Comparison of ENCODE assay signal across 14 mouse cellular contexts in genomic region chr7:141195754-141196153, GRCm38 (mm10). TPM values are rescaled to one million over a fixed set of nuclear protein-coding genes. Genes with fewer than 3 reads are reported as not detected.
DNase-seq lines count a peak whose midpoint lies in the region; ATAC-seq lines count a peak whose summit lies in the region.
"Had no signal": no experiment of that assay in that cellular context is flagged by ENCODE, and none has a peak within 500 bp of the region (broad histone marks: within the 10 kb centered on the region; RNA-seq: fewer than 3 reads in every experiment).

No protein-coding gene starts in this region.

- H3K27ac ChIP-seq in lung, embryonic 15.5 days, result no peak overlapping the region
- peak overlapping the region; percentile 94 for H3K27ac ChIP-seq in liver, embryonic 13.5 days
- no peak overlapping the region for H3K27ac ChIP-seq in neural tube, embryonic 15.5 days (replicated peaks)
- H3K27ac ChIP-seq: heart, embryonic 13.5 days had no signal

- no peaks in the 10 kb centered on the region for H3K9me3 ChIP-seq in lung, embryonic 15.5 days
- H3K9me3 ChIP-seq in liver, embryonic 13.5 days (replicated peaks), result no peaks in the 10 kb centered on the region
- no peaks in the 10 kb centered on the region for H3K9me3 ChIP-seq in neural tube, embryonic 15.5 days (replicated peaks)
- H3K9me3 ChIP-seq: heart, embryonic 13.5 days had no signal

- peak overlapping the region; percentile 92; the same call in 1 of the 2 replicates for H3K4me3 ChIP-seq in lung, embryonic 15.5 days
- no peak overlapping the region; the same call in 1 of the 2 replicates for H3K4me3 ChIP-seq in liver, embryonic 13.5 days (replicated peaks)
- no peak overlapping the region for H3K4me3 ChIP-seq in neural tube, embryonic 15.5 days (replicated peaks)

- peaks cover 16% of the 10 kb centered on the region for H3K36me3 ChIP-seq in lung, embryonic 15.5 days
- H3K36me3 ChIP-seq in liver, embryonic 13.5 days, result peaks cover 18% of the 10 kb centered on the region
- H3K36me3 ChIP-seq in neural tube, embryonic 15.5 days, result peaks cover 15% of the 10 kb centered on the region; the same call in 1 of the 2 replicates

- H3K27me3 ChIP-seq in lung, embryonic 15.5 days, result peaks cover 13% of the 10 kb centered on the region; the same call in 1 of the 2 replicates
- no peaks in the 10 kb centered on the region for H3K27me3 ChIP-seq in liver, embryonic 13.5 days
- no peaks in the 10 kb centered on the region for H3K27me3 ChIP-seq in neural tube, embryonic 15.5 days (replicated peaks)
- H3K27me3 ChIP-seq: heart, embryonic 13.5 days had no signal

- H3K4me1 ChIP-seq in lung, embryonic 15.5 days, result peaks cover 25% of the 10 kb centered on the region
- H3K4me1 ChIP-seq in liver, embryonic 13.5 days (replicated peaks), result peaks cover 90% of the 10 kb centered on the region
- peaks cover 33% of the 10 kb centered on the region for H3K4me1 ChIP-seq in neural tube, embryonic 15.5 days

- no peak overlapping the region for H3K9ac ChIP-seq in lung, embryonic 15.5 days
- peak overlapping the region; percentile 49; the same call in 1 of the 2 replicates for H3K9ac ChIP-seq in liver, embryonic 13.5 days
- H3K9ac ChIP-seq in neural tube, embryonic 15.5 days (replicated peaks), result no peak overlapping the region

- DNase-seq in heart, adult 11 months, result peak; percentile 90
- no peak for DNase-seq in heart, postnatal 14 days
- DNase-seq in lung, postnatal 36 days, result no peak
- no peak for DNase-seq in liver, embryonic 13.5 days
- DNase-seq in ovary, postnatal 36 days (ENCODE audit: low spot score), result no peak
- DNase-seq in layer of hippocampus, adult 18-20 months (ENCODE audit: low spot score in 2 of 2), result no peak
- DNase-seq: cerebellum, postnatal 14 days; gastrocnemius, postnatal 10 days; left cerebral cortex, postnatal 4 days; thymus, postnatal 25 days had no signal

- intact Hi-C loops in heart, postnatal 14 days (cut with DNase I), result no loop called here

- ATAC-seq in lung, embryonic 15.5 days (ENCODE audit: borderline replicate concordance, extremely low read depth, low FRiP score, low TSS enrichment), result no peak
- no peak for ATAC-seq in liver, embryonic 13.5 days (ENCODE audit: low read depth)
- no peak for ATAC-seq in neural tube, embryonic 15.5 days (ENCODE audit: low FRiP score)

- H3K4me2 ChIP-seq in lung, embryonic 15.5 days, result no peak overlapping the region
- H3K4me2 ChIP-seq in liver, embryonic 13.5 days, result peak overlapping the region; percentile 99
- peak overlapping the region; percentile 93 for H3K4me2 ChIP-seq in neural tube, embryonic 15.5 days

- WGBS in lung, embryonic 15.5 days, result 94% methylated on average over 2 of the region's 2 CpGs
- WGBS in liver, embryonic 13.5 days (ENCODE audit: insufficient replicate concordance), result 89% methylated on average over 2 of the region's 2 CpGs
- 95% methylated on average over 2 of the region's 2 CpGs for WGBS in neural tube, embryonic 15.5 days

RNA-seq across cellular contexts. Expression of gene Lrrc56, which starts 1.8 kb away (rescaled TPM):
- 1 to 10 TPM; 2.6 to 3.6 TPM for total RNA-seq in heart, postnatal 14 days (2021)
- 5.8 and 6.9 TPM in 2 replicates for polyA plus RNA-seq in lung, embryonic 15.5 days (2015; fragmentation: Nextera tagmentation; extraction: Ambion mirVana)
- 12.2 and 15.5 TPM in 2 replicates for polyA plus RNA-seq in liver, embryonic 13.5 days (2015; fragmentation: Nextera tagmentation; extraction: Ambion mirVana)
- polyA plus RNA-seq in neural tube, embryonic 15.5 days (2015; fragmentation: Nextera tagmentation; extraction: Ambion mirVana), result 9.0 and 9.1 TPM in 2 replicates
- total RNA-seq in layer of hippocampus, adult 18-20 months (2021), result 1 to 10 TPM; 4.3 to 4.5 TPM

RNA-seq across cellular contexts. Expression of gene Hras, which starts 1.9 kb away (rescaled TPM):
- 100 to 1,000 TPM; 101 to 104 TPM for total RNA-seq in heart, postnatal 14 days (2021)
- polyA plus RNA-seq in lung, embryonic 15.5 days (2015; fragmentation: Nextera tagmentation; extraction: Ambion mirVana), result 99.9 and 102 TPM in 2 replicates
- polyA plus RNA-seq in liver, embryonic 13.5 days (2015; fragmentation: Nextera tagmentation; extraction: Ambion mirVana), result 91.5 and 104 TPM in 2 replicates
- polyA plus RNA-seq in neural tube, embryonic 15.5 days (2015; fragmentation: Nextera tagmentation; extraction: Ambion mirVana), result 166 and 188 TPM in 2 replicates
- total RNA-seq in layer of hippocampus, adult 18-20 months (2021), result 100 to 1,000 TPM; 201 TPM

RNA-seq across cellular contexts. Expression of gene Lmntd2, which starts 18.1 kb away (rescaled TPM):
- total RNA-seq in heart, postnatal 14 days (2021), result not detected
- 1.1 and 1.3 TPM in 2 replicates for polyA plus RNA-seq in lung, embryonic 15.5 days (2015; fragmentation: Nextera tagmentation; extraction: Ambion mirVana)
- 0.59 and 0.71 TPM in 2 replicates for polyA plus RNA-seq in liver, embryonic 13.5 days (2015; fragmentation: Nextera tagmentation; extraction: Ambion mirVana)
- 0.35 and 1.6 TPM in 2 replicates for polyA plus RNA-seq in neural tube, embryonic 15.5 days (2015; fragmentation: Nextera tagmentation; extraction: Ambion mirVana)
- not detected for total RNA-seq in layer of hippocampus, adult 18-20 months (2021)
- total RNA-seq: gastrocnemius, postnatal 10 days; layer of hippocampus, adult 8-10 months had no signal

RNA-seq across cellular contexts. Expression of gene Rassf7, which starts 19.9 kb away (rescaled TPM):
- total RNA-seq in heart, postnatal 14 days (2021), result 1 to 10 TPM; 1.2 to 1.5 TPM
- 59.7 and 62.6 TPM in 2 replicates for polyA plus RNA-seq in lung, embryonic 15.5 days (2015; fragmentation: Nextera tagmentation; extraction: Ambion mirVana)
- polyA plus RNA-seq in liver, embryonic 13.5 days (2015; fragmentation: Nextera tagmentation; extraction: Ambion mirVana), result 23.9 and 26.7 TPM in 2 replicates
- 24.1 and 28.1 TPM in 2 replicates for polyA plus RNA-seq in neural tube, embryonic 15.5 days (2015; fragmentation: Nextera tagmentation; extraction: Ambion mirVana)
- 1 to 10 TPM in 1 of 2 experiments, under 1 TPM in 1; 0.71 to 1.5 TPM for total RNA-seq in layer of hippocampus, adult 18-20 months (2021)

RNA-seq across cellular contexts. Expression of gene Rnh1, which starts 23.1 kb away (rescaled TPM):
- 10 to 100 TPM; 60.8 to 70.2 TPM for total RNA-seq in heart, postnatal 14 days (2021)
- polyA plus RNA-seq in lung, embryonic 15.5 days (2015; fragmentation: Nextera tagmentation; extraction: Ambion mirVana), result 143 and 152 TPM in 2 replicates
- 55.0 and 58.0 TPM in 2 replicates for polyA plus RNA-seq in liver, embryonic 13.5 days (2015; fragmentation: Nextera tagmentation; extraction: Ambion mirVana)
- polyA plus RNA-seq in neural tube, embryonic 15.5 days (2015; fragmentation: Nextera tagmentation; extraction: Ambion mirVana), result 50.0 and 69.8 TPM in 2 replicates
- total RNA-seq in layer of hippocampus, adult 18-20 months (2021), result 10 to 100 TPM; 35.5 to 45.9 TPM
